Mouse (Mus musculus) heart, embryonic 16.5 days (tissue): Measurements from ENCODE around the gene Zbtb5. TPM values are rescaled to one million over a fixed set of nuclear protein-coding genes. Genes with fewer than 3 reads are reported as not detected.

Experiments
- ATAC-seq: fragments of 200-750 bp; cut with Nextera tagmentation; replicated peaks from 2 replicates; pipeline ENCODE4 v1.8.0; 2017; ENCODE audit warnings: moderate number of reproducible peaks; ENCODE audit not compliant: insufficient read depth, low FRiP score; ENCODE audit errors: extremely low read depth
- H3K27ac ChIP-seq: fragments of 300-500 bp; sonication (generic); 2 replicates; pipeline ENCODE4 v1.5.1; 2014; ENCODE audit warnings: mild to moderate bottlenecking, low read length, control low read depth, moderate library complexity
- H3K27me3 ChIP-seq: fragments of 300-500 bp; sonication (generic); 2 replicates; pipeline ENCODE4 v1.6.1; 2014; ENCODE audit warnings: low read length, mixed read lengths; ENCODE audit not compliant: control insufficient read depth, insufficient read depth
- H3K36me3 ChIP-seq: fragments of 300-500 bp; sonication (generic); 2 replicates; pipeline ENCODE4 v1.6.1; 2014; ENCODE audit not compliant: control insufficient read depth, insufficient read depth
- H3K4me1 ChIP-seq: fragments of 300-500 bp; sonication (generic); 2 replicates; pipeline ENCODE4 v1.6.1; 2014; ENCODE audit warnings: low read length, mixed read lengths; ENCODE audit not compliant: control insufficient read depth, insufficient read depth
- H3K4me2 ChIP-seq: fragments of 300-500 bp; sonication (generic); 2 replicates; pipeline ENCODE4 v1.6.1; 2014; ENCODE audit warnings: low read depth, mild to moderate bottlenecking, control low read depth, low read length
- H3K4me3 ChIP-seq: fragments of 300-500 bp; sonication (generic); 2 replicates; pipeline ENCODE4 v1.5.1; 2014; ENCODE audit warnings: mild to moderate bottlenecking, control low read depth, low read length
- H3K9ac ChIP-seq: fragments of 300-500 bp; sonication (generic); 2 replicates; pipeline ENCODE4 v1.6.1; 2014; ENCODE audit warnings: low read length, control low read depth
- H3K9me3 ChIP-seq: fragments of 300-500 bp; sonication (generic); replicated peaks from 2 replicates; pipeline ENCODE4 v1.6.1; 2016; ENCODE audit warnings: low read length; ENCODE audit not compliant: control insufficient read depth
- WGBS: fragments of 180-500 bp; shearing (Covaris S2); extraction: QIAGEN DNeasy Blood & Tissue Kit; methylation state at CpG from one replicate; pipeline ENCODE4 v1.1.7; 2014; 5-methylcytosine and 5-hydroxymethylcytosine counted together
- polyA plus RNA-seq: library from polyadenylated mRNA; unstranded; fragments of >200 nt; fragmentation: Nextera tagmentation; extraction: Ambion mirVana; gene quantifications from 2 replicates; pipeline ENCODE4 v1.2.1, GENCODE M21; 2015

Gene Zbtb5
- polyA plus RNA-seq, 1 experiment from 2014 or later, result 14.0 TPM

GRCm38 (mm10) chr4:44979794-44980338 lies 32.3 kb downstream of the Zbtb5 start:
- peaks cover 3% of the 10 kb centered on the region; the same call in 1 of the 2 replicates for H3K9me3 ChIP-seq
- peaks cover 29% of the 10 kb centered on the region for H3K4me1 ChIP-seq
- no peaks in the 10 kb centered on the region for H3K27me3 ChIP-seq
- H3K9ac ChIP-seq, result no peak overlapping the region
- 0 out of 2 replicates have a peak, but pooled peaks cover 2% of the 10 kb centered on the region for H3K36me3 ChIP-seq
- no peak overlapping the region for H3K4me3 ChIP-seq
- WGBS, result 63% methylated on average over 7 of the region's 7 CpGs
- ATAC-seq, result no peak
- no peak overlapping the region for H3K4me2 ChIP-seq
- H3K27ac ChIP-seq, result no peak overlapping the region

DNA sequence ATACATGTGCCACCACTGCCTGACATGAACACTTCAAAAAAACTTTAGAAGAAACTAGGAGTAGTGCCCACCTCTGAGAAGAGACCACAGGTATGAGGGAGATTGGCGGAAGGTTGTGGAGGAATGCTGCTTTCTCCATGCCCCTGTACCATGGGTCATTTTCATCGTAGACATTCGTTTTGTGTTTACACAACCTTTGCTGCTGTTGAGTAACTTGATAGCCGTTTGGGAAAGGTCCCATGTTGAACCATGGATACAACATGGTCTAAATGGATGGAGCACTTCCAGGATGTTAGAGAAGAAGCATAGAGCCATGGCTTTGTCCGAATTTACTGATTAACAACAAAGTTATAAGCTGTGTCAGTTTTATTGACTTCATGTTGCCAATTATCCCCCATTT lies 34.0 kb downstream of the Zbtb5 start:
- Histone ChIP-seq H3K9me3 (peaks cover 3% of the 10 kb centered on the region; the same call in 1 of the 2 replicates), H3K36me3 (no peaks in the 10 kb centered on the region), H3K27ac (no peak overlapping the region), H3K27me3 (no peaks in the 10 kb centered on the region), H3K4me1 (peaks cover 28% of the 10 kb centered on the region), H3K4me3 (no peak overlapping the region), H3K9ac (no peak overlapping the region), H3K4me2 (no peak overlapping the region)
- ATAC-seq, result no peak
- WGBS, result 78% methylated on average over 5 of the region's 5 CpGs

DNA sequence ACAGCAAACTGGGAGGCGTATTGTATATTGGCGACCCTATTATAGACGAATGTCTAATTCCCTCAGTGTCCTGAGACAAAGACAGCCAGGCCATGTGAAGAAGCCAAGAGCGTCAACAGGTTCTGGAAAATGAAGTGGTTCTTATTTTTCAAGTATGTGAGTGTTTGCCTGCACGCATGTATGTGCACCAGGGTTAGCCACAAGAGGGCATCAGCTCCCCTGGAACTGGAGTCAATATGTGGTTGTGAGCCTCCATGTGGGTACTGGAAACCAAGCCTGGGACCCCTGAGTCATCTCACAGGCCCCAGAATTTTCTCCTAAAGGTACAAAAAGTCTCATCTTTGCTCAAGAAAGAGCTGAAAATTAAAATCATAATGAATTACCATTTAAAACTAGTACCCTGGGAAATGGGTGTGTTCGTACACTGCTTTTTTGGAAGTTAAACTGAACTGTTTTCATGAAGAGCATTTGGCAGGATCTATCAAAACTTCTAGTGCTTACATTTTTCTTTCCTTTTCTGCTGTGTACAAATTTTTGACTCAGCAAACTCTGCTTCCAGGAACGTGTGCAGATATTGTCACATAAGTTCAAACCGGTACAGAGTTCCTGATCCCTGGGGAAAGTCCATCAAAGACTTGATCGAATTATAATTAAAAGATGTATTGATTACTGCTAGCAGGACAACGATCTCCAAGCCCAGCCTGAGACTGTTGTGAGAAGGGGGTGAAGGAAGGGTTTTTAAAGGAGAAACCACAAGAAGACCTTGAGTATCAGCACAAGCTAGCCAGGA lies 35.1 kb downstream of the Zbtb5 start:
- H3K4me2 ChIP-seq, result no peak overlapping the region
- 85% methylated on average over 10 of the region's 10 CpGs for WGBS
- H3K9me3 ChIP-seq, result peaks cover 3% of the 10 kb centered on the region; the same call in 1 of the 2 replicates
- H3K27ac ChIP-seq, result no peak overlapping the region
- no peaks in the 10 kb centered on the region for H3K27me3 ChIP-seq
- no peak overlapping the region for H3K4me3 ChIP-seq
- ATAC-seq, result no peak
- H3K4me1 ChIP-seq, result peaks cover 17% of the 10 kb centered on the region
- no peaks in the 10 kb centered on the region for H3K36me3 ChIP-seq
- no peak overlapping the region for H3K9ac ChIP-seq

- Histone ChIP-seq H3K4me1 (peaks cover 14% of the 10 kb centered on the region), H3K9ac (no peak overlapping the region), H3K9me3 (peaks cover 3% of the 10 kb centered on the region; the same call in 1 of the 2 replicates), H3K27me3 (no peaks in the 10 kb centered on the region), H3K27ac (no peak overlapping the region), H3K36me3 (no peaks in the 10 kb centered on the region), H3K4me2 (no peak overlapping the region), H3K4me3 (no peak overlapping the region)
- no peak for ATAC-seq
- 65% methylated on average over 6 of the region's 6 CpGs for WGBS
Observed at GRCm38 (mm10) chr4:44976026-44976615, 36.1 kb downstream of the Zbtb5 start.

DNA sequence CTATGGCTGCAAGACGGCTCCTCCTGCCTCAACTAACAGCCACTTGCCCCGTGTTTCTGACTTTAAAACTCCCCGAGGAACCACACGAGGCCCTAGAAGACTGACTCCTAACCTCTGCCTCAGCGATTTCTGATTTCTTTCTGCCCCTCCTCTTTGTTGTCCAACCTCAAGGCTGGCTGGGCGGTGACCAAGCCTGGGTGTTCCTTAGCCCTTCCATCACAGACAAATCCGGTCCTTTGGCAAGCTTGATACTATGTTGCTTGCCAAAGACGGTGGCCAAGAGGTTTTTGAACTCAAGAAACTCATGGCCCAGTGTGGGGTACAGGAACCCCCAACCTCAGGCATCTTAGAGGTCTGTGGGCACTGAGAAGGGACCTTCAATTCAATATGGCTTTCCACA lies 37.9 kb downstream of the Zbtb5 start:
- 74% methylated on average over 8 of the region's 8 CpGs for WGBS
- ATAC-seq, result no peak

DNA sequence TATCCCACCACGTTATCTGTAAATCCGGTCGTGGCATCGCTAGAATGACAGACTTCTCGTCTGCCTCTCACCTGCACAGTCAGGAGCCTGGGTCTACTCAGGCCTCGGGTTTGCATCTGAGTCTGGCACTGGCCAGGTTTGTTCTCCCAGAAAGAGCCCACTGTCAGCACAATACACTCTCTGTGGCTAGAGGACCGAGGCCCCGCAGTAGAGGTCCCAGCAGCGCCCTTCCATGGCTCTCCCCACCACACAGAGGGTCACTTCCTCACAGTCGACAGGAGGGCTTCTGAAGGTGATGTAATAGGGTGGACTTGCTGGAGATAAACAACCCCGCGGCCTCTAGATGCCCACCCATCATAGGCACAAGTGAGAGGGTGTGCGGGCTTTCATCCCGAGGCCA lies 38.3 kb downstream of the Zbtb5 start:
- no peaks in the 10 kb centered on the region for H3K27me3 ChIP-seq
- ATAC-seq, result peak; percentile 40; the same call in 1 of the 2 replicates
- peak overlapping the region; percentile 38 for H3K4me3 ChIP-seq
- peaks cover 5% of the 10 kb centered on the region for H3K4me1 ChIP-seq
- H3K4me2 ChIP-seq, result peak overlapping the region; percentile 66
- peak overlapping the region; percentile 52 for H3K9ac ChIP-seq
- 44% methylated on average over 14 of the region's 14 CpGs for WGBS
- H3K27ac ChIP-seq, result no peak overlapping the region
- no peaks in the 10 kb centered on the region for H3K36me3 ChIP-seq
- H3K9me3 ChIP-seq, result peaks cover 3% of the 10 kb centered on the region; the same call in 1 of the 2 replicates

More for the DNA sequence above, 37.9 kb downstream of the Zbtb5 start:
- H3K27me3 ChIP-seq, result no peaks in the 10 kb centered on the region
- H3K4me1 ChIP-seq, result peaks cover 5% of the 10 kb centered on the region
- no peak overlapping the region for H3K27ac ChIP-seq
- H3K4me2 ChIP-seq, result no peak overlapping the region
- H3K9me3 ChIP-seq, result peaks cover 3% of the 10 kb centered on the region; the same call in 1 of the 2 replicates
- H3K36me3 ChIP-seq, result no peaks in the 10 kb centered on the region
- H3K4me3 ChIP-seq, result no peak overlapping the region
- H3K9ac ChIP-seq, result no peak overlapping the region

DNA sequence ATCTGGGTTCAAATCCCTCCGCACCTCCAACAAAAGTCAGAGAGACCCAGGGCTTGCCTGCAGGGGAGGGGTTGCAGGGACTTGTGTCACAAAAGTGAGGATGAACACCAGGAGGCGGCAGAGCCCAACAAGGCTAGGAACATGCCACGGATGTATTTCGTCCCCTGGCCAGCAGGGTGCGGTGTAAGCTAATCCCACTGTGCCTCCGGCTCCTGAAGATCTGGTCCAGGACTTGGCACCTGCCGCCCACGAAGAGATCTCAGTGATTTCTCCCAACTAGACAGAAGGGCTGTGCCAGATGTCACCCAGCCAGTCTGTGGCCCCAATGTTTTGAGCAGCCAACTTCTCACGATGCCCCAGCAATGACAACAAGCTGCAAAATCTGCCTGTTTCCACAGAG lies 38.8 kb downstream of the Zbtb5 start:
- peaks cover 5% of the 10 kb centered on the region for H3K4me1 ChIP-seq
- H3K4me2 ChIP-seq, result peak overlapping the region; percentile 66
- peak overlapping the region; percentile 52 for H3K9ac ChIP-seq
- peak; percentile 56; the same call in 1 of the 2 replicates for ATAC-seq
- H3K9me3 ChIP-seq, result peaks cover 3% of the 10 kb centered on the region; the same call in 1 of the 2 replicates
- peak overlapping the region; percentile 38 for H3K4me3 ChIP-seq
- no peaks in the 10 kb centered on the region for H3K36me3 ChIP-seq
- WGBS, result 10% methylated on average over 9 of the region's 9 CpGs
- no peaks in the 10 kb centered on the region for H3K27me3 ChIP-seq
- no peak overlapping the region for H3K27ac ChIP-seq

DNA sequence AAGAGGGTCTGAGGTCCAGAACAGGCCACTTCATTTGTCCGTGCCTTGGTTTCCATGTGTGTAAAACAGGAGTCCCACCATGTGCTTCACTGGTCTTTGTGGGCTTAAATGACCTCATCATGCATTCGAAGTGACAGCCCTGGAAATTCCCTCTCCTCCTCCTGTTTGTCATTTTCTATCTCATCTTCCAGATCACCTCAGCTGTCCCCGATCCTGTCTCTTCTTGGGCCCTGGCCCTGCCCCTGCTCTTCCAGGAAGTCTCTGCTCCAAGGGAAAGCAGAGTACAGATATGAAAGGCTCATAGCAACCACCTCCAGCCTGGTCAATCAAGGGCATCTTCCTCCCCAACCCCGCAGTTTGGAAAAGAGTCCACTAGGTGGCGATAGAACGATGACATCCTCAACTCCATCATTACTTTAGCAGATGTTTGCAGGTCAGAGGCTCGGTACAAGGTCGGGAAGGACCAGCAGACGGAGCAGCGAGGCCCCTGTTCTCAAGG lies 41.6 kb downstream of the Zbtb5 start:
- no peak overlapping the region for H3K9ac ChIP-seq
- no peak for ATAC-seq
- no peaks in the 10 kb centered on the region for H3K36me3 ChIP-seq
- H3K27me3 ChIP-seq, result no peaks in the 10 kb centered on the region
- peaks cover 5% of the 10 kb centered on the region for H3K4me1 ChIP-seq
- 20% methylated on average over 10 of the region's 10 CpGs for WGBS
- no peak overlapping the region for H3K27ac ChIP-seq
- H3K4me2 ChIP-seq, result no peak overlapping the region
- H3K4me3 ChIP-seq, result no peak overlapping the region
- no peaks in the 10 kb centered on the region for H3K9me3 ChIP-seq

GRCm38 (mm10) chr4:44970056-44970455 lies 42.2 kb downstream of the Zbtb5 start:
- Histone ChIP-seq H3K4me2 (no peak overlapping the region), H3K4me1 (peaks cover 5% of the 10 kb centered on the region), H3K9me3 (no peaks in the 10 kb centered on the region), H3K27me3 (no peaks in the 10 kb centered on the region), H3K27ac (no peak overlapping the region), H3K36me3 (no peaks in the 10 kb centered on the region), H3K9ac (no peak overlapping the region), H3K4me3 (no peak overlapping the region)
- WGBS, result 90% methylated on average over 7 of the region's 7 CpGs
- ATAC-seq, result no peak
